34 mouse cellular contexts compared by ENCODE assay signal in genomic region chr9:71813565-71813964, GRCm38 (mm10). TPM values are rescaled to one million over a fixed set of nuclear protein-coding genes. Genes with fewer than 3 reads are reported as not detected.
"Had no signal": no experiment of that assay in that cellular context is flagged by ENCODE, and none has a peak within 500 bp of the region (broad histone marks: within the 10 kb centered on the region; RNA-seq: fewer than 3 reads in every experiment).

No protein-coding gene starts in this region.

- H3K27me3 ChIP-seq: heart, embryonic 12.5 days; heart, embryonic 13.5 days; heart, embryonic 15.5 days; hindbrain, embryonic 12.5 days; hindbrain, embryonic 13.5 days; hindbrain, embryonic 15.5 days; intestine, embryonic 15.5 days; kidney, embryonic 15.5 days had no signal

- DNase-seq: heart, postnatal 10 days; heart, postnatal 14 days; heart, postnatal 36 days; heart, postnatal 4 days; kidney, adult 11 months; kidney, adult 18-20 months; kidney, adult 2 months; kidney, adult 8-10 months; kidney, adult 9 months; kidney, postnatal 10 days; kidney, postnatal 14 days; kidney, postnatal 36 days; kidney, postnatal 4 days; layer of hippocampus, adult 9-11 months; layer of hippocampus, postnatal 36 days had no signal

- H3K4me1 ChIP-seq: hindbrain, embryonic 15.5 days had no signal

- H3K9me3 ChIP-seq: heart, embryonic 12.5 days; heart, embryonic 13.5 days; heart, embryonic 15.5 days; hindbrain, embryonic 10.5 days; hindbrain, embryonic 13.5 days; hindbrain, embryonic 15.5 days; intestine, embryonic 15.5 days; kidney, embryonic 15.5 days had no signal

- H3K4me3 ChIP-seq: heart, embryonic 12.5 days; heart, embryonic 13.5 days; heart, embryonic 15.5 days; hindbrain, embryonic 10.5 days; hindbrain, embryonic 12.5 days; hindbrain, embryonic 13.5 days; hindbrain, embryonic 15.5 days; intestine, embryonic 15.5 days; kidney, embryonic 15.5 days; layer of hippocampus, adult 2 months; left cerebral cortex, adult 2 months had no signal

- H3K4me2 ChIP-seq: heart, embryonic 11.5 days; heart, embryonic 12.5 days; heart, embryonic 13.5 days; heart, embryonic 15.5 days; hindbrain, embryonic 12.5 days; hindbrain, embryonic 13.5 days; hindbrain, embryonic 14.5 days; hindbrain, embryonic 15.5 days; intestine, embryonic 15.5 days; kidney, embryonic 15.5 days had no signal

- H3K9ac ChIP-seq: heart, embryonic 12.5 days; heart, embryonic 13.5 days; heart, embryonic 15.5 days; hindbrain, embryonic 12.5 days; hindbrain, embryonic 13.5 days; hindbrain, embryonic 14.5 days; hindbrain, embryonic 15.5 days; intestine, embryonic 15.5 days; kidney, embryonic 15.5 days had no signal

- H3K36me3 ChIP-seq: heart, embryonic 12.5 days; heart, embryonic 13.5 days; heart, embryonic 15.5 days; hindbrain, embryonic 10.5 days; hindbrain, embryonic 12.5 days; hindbrain, embryonic 13.5 days; hindbrain, embryonic 15.5 days; intestine, embryonic 15.5 days; kidney, embryonic 15.5 days had no signal

- ATAC-seq: hindbrain, embryonic 16.5 days; hindbrain, postnatal 0 days; inflammation-experienced regulatory T-cells, adult 6 months; intestine, embryonic 15.5 days; intestine, embryonic 16.5 days; intestine, postnatal 0 days had no signal

- H3K27ac ChIP-seq: heart, embryonic 13.5 days; heart, embryonic 15.5 days; hindbrain, embryonic 10.5 days; hindbrain, embryonic 12.5 days; hindbrain, embryonic 13.5 days; hindbrain, embryonic 14.5 days; hindbrain, embryonic 15.5 days; hindbrain, postnatal 0 days; intestine, embryonic 15.5 days; kidney, embryonic 15.5 days; kidney, postnatal 0 days; layer of hippocampus, adult 2 months; left cerebral cortex, adult 2 months had no signal

RNA-seq across cellular contexts. Expression of gene Cgnl1, which starts 42.2 kb away (rescaled TPM):
- polyA plus RNA-seq: inflammation-experienced regulatory T-cells, adult 6 months had no signal
